Mouse (Mus musculus): ENCODE data around the gene Gadd45gip1.

Gene Gadd45gip1

DNA sequence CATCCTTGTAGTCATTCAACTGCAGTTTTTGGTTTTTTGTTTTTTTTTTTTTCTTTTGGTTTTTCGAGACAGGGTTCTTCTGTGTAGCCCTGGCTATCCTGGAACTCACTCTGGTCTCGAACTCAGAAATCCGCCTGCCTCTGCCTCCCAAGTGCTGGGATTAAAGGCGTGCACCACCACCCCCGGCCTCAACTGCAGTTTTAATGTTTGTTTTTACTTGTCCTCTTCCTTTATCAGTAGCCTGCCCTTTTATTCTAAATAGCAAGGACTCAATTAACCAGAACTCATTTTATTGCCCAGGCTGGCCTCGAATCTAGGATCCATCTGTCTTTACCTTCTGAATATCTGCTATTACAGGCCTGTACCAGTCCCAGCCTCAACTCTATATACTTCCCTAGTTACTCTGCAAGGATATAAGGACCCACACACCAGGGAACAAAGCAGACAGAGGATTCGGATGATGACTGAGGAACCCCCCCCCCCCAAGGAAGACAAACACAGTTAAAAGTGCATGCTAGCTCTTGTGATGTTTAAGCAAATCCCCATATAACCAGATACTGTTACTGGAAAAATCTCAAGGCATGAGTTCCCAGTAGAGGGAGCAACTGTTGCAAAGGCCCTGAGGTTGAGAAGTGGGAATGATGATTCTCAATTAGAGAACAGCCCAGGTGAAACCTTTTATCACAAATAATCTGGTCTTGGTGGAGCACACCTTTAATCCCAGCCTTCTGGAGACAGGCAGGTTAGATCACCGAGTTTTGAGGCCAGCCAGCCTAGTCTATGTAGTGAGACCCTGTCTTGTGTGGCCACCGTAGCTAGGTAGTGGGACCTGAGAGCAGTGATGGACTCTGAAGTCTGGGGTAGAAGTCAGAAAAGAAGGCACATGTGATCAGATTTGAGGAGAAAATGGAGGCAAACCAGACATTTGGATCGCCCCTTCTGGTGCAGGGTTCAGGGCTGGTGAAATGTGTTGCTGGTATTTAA is 1.7 kb downstream of the Gadd45gip1 start:
- peak; percentile 54 for DNase-seq

DNA sequence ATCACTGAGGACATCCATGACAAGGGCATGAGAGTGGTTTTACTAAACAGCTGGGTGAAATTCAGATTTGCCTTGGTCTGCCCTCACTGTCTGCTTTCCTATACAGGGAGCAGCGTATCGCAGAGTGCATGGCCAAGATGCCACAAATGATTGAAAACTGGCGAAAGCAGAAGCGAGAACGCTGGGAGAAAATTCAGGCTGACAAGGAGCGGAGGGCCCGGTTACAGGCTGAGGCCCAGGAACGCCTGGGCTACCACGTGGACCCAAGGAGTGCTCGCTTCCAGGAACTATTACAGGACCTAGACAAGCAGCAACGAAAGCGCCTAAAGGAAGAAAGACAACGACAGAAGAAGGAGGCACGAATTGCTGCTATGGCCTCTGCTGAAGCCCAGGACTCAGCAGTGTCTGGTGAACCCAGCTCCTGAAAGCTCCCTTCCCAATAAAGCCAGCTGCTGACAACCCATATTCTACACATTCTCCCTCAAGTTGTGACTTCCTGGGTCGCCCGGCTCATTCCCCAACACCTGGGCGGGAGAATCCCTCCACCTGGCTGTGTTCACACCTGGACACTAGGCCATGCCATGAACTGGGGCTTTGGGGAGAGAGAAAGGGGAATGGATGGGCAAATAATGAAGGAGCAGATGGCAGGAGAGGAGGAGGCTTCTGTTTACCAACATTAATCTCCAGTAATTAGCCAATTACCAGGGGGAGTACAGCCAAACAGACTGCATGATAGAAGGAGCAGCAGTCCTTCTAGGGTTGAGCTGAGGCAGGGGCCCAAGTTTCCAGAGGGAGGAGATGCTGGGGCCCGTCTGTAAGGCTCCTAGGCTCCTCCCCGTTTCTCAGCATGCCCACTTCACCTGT is 2.9 kb downstream of the Gadd45gip1 start:
- DNase-seq, result peak; percentile 56

DNA sequence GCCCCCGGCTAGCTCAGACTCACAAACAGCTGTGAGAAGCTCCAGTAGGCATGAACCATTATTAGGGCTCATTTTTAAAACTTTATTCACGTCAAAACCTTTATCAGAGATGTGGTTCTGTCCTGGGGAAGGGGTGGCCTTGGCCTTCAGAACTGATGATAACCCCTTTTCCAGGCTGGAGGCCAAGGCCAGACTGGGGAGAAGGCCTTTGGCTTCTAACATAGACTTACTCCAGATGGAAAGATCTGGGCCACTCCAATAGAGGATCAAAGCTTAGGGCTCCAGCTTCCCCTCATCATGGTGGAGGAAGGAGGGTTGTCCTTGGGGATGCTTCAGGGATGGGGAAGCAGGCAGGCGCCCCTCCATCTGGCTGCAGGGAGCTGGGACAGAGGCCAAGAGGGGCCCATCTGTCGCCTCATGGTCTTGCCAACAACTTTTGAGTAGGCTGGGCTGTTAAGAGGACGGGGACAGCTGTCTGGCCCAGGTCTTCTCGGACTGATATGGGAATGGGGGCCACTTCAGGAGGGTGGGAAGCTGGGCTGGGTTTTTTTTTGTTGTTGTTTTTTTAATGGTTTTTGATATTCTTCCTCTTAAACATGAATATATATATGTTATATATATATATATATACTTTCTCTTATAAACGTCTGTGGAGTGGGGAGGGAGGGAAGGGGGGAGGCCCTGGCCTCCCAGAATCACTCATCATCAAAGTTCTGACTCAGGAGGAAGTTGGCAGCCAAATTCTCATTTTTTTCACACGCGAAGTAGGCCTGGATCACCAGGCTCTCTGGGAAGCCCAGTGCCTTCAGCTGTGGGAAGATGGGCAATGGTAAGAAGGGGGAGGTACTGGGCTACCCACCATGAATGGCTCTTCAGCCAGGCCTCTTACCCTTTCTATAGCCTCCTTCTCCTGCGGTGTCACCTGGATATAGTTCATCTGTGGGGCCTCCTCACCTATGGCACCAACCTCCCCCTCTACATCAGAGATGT is 3.8 kb downstream of the Gadd45gip1 start:
- peak; percentile 87 for DNase-seq

DNA sequence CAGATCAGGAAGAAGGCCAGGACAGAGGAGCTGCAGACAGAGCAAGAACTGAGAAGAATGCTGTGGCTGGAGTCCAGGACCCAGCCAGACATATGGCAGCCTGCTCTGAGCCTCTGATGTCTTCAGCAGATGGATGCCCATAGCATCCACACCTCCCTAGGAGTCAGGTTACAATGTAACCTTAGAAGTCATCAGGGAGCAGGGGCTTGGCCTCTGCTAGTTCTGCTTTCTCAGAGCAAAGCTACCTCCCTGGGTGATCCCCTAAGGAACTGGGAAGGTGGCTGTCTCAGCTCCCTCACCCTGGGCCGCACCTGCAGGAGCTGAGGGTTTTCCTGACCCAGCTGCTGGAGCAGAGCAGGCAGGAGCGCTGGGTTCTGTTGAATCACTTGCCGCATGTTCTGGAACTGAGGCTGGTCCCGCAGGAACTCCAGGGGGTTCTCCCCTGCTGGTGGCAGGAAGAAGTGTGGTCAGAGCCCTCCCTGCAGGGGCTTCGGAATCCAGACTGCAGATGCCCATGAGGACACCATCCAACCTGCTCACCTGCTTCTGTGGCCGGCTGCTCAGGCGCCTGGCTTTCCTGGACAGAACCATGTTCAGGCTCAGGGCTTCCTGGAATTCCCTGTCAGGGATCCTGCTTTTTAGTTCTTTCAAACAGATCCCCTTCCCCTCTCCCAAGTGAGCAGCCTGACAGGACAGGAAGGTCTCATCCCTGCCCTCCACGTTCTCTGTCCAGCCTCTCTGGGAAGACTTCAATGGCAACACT is 6.0 kb downstream of the Gadd45gip1 start:
- DNase-seq, result peak; percentile 59

DNA sequence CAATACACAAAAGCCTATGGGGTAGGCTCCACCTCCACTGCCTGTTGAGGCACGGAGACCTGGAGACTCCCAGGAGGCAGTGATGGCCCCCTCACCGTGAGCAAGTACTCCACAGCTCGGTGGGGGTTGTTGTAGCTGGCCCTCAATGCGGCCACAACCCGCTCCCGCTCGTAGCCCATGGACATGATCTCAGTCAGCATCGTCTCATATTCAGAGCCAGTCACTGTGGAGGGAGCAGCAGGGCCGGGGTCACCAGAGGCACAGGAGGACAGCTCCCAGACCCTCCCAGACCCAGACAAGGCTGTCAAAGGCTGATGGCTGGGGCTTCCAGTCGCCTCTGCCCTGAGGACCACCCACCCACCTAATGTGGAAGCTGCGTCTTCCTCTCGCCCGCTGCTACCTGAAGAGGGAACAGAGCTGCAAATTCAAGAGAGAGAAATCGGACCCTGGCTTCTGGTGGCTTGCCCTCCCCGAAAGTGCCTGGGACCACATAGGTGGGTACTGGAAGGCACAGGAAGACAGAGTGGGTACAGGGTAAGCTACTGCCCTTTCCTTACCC is 6.7 kb downstream of the Gadd45gip1 start:
- DNase-seq, result no peak

DNA sequence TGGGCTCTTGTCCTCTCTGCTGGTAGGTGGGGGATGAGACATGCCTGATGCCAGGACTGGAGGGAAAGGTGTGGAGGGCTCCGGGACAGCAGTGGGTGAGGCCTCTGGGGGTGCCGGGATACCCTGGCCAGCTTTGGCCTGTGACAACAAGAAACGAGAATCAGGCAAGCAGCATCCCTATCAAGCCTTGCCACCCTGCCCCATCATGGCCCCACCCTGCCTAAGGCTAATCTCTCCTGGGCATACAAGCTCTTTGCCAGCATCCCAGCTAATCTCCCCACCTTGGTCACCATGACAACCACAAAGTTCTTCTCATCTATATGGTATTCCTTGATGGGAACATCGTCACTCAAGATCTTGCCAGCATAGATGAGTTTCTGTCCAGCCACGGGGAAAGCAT is 7.2 kb downstream of the Gadd45gip1 start:
- DNase-seq, result no peak

DNA sequence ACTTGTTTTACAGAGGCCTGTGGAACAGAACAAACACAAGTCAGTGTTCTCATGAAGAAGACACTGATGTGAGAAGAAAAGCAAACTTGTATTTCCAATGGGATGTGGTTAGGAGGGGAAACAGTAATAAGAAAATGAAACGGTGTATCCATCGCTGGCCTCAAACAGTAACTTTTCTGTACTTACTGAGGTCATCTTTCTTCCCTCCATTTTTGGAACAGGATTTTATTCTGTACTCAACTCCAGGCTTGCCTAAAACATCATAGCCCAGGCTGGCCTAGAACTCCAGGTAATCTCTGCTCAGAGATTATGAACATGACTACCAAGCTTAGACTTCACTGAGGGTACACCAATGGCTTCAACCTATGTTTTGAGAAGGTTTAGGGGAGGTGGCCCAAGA is 8.1 kb downstream of the Gadd45gip1 start:
- no peak for DNase-seq

DNA sequence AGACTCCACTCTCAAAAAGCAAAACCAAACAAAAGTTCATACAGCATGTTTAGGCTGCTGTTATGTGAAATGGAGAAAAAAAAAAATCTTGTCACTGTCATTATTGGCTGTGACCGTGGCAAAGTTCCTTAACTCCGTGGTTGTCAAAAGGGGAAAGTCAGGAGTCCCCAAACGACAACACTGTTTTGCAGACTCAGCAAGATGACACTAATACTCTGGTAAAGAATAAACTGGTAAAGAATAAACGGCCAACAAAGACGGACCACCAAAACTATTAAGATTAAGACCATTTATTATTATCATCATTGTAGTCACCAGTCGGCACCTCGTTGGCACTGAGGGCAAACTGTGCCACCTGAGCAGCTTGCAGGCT is 8.5 kb downstream of the Gadd45gip1 start:
- DNase-seq, result no peak

DNA sequence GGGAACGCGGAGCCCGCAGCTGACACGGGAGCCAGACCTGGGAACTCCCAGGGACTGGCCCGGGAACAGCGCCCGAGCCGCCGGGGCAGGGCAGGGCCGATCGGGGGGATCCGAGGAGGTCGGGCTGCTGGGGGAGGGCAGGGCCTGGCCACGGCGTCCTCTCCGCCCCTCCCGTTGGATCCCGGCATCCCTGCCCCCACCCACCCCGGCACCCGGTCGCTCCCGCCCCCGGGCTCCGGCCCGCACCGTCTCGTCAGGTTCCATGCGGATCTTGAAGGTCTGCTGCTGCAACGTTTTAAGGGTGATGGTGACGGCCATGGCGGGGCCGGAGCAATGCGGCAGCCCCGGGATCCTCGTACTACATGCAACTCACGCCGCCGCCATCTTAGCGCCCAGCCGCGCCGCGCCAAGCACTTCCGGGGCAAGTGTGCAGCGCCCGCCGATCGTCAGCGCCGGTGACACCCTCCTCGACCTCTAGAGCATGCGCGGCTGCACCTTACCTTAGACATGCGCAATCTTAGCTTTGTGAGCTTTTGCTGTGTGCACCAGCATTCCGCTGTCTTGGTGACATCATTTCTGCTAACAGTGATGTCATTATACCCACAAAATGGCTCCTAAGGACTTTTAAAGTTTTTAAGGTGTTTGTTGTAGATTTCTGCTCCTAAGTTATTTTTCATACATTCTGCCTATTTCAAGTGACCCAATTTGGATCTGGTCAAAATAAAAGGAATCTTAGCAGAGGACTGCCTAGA is 9.1 kb downstream of the Gadd45gip1 start, which contains the start of gene Rad23a:
Rad23a (minus strand) TSS at position 418 of the 752 bp plus-strand sequence.
- DNase-seq, result peak; percentile 91

DNA sequence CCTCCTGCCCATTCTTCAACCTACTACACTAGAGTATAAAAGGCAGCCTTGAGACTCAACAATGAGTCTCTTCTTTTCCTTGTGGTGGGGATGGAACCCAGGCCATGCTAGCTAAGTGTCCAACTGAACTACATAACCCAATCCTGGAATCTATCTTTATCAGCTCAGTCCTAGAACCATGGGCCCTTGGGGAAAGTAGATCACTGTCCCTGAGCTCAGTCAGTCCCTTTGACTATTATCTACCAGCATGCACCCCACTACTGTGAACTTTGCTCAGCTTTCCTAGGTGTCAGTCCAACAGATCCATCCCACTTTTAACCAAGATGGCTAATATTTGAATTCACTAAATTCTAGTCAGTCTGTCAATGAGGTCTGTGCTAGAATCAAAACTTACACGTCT is 10.2 kb downstream of the Gadd45gip1 start:
- DNase-seq, result no peak

DNA sequence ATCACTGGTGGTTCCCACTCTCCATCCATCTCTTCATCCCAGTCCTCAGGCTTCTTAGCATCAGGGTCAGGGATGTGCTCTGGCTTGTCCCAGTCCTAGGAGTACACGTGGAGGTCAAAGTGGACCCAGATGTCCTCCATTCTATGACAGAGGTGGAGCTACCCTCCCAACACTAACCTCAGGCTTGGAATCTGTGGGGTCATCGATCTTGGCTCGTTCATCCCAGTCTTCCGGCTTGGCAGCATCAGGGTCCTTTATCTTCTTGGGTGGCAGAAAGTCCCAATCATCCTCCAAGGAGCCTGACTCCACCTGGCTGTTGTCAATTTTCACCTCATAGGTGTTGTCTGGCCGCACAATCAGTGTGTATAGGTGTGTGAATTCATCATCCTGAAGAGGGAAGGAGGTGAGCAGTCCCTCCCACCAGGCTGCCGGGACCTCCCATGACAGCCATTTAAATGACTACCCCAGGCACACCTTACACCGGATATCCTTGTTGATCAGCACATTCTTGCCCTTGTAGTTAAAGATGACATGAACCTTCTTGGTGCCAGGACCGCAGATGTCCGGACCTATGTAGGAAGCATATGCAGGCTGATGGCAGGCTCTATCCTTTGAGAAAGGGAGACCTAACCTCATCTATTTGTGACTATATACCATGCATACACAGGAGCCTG is 13.2 kb downstream of the Gadd45gip1 start:
- DNase-seq, result no peak

DNA sequence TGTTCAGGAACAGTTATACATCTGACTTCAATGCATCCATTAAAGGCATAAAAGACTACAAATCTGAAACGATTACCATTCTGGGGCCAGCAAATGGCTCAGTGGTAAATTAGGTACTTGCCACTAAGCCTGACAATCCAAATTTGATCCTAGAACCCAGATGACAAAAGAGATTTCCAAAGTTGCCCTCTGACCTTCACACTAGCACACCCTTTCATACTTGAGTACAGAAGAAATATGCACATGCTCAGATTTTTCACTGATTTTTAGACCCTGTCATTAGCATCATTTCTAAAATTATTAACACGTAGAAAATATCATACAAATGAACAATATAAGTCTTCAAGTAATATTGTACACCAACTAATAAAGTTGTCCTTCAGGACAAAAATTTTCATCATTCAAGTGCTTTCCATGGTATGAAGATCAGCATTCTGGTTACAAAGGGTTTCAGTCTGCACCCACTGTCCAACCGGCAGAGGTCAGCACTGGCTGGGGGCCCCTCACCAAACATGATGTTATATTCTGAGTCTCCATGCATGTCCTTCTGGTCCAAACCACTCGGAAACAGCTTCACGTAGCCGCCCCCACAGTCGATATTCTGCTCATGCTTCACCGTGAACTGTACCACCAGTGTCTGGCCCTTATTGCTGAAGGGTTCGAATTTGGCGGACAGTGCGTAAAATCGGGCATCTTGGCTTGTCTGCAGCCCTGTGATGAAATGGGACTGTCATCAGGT is 14.2 kb downstream of the Gadd45gip1 start:
- peak; percentile 67 for DNase-seq

DNA sequence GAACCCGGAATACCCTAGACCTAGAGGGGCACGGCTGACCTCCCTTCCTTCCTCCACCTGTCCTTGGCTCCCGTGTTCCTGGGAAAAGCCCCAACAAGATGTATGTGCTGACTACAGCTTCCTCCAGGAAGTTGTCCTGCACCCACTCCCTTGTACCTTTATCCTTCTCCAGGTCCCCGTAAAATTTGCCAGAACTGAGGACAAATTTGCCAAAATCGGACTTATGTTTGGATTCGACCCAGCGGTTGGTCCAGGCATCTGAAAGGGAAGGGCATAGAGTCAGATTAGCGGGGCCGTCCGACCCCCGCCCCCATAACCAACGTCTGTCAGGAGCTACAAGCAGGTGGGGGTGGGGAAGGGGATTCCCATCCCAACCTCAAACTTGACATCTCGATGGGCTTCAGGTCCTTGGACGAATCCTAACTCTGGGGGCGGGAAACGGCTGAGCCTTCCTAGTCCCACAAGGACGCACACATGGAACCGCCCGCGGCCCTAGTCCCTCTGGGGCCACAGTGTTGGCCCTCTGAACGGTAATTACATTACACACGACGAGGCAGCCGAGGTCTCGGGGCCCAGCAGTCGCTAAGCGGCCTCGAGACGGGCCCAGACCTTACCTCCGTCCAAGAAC is 14.9 kb downstream of the Gadd45gip1 start:
- DNase-seq, result peak; percentile 73

DNA sequence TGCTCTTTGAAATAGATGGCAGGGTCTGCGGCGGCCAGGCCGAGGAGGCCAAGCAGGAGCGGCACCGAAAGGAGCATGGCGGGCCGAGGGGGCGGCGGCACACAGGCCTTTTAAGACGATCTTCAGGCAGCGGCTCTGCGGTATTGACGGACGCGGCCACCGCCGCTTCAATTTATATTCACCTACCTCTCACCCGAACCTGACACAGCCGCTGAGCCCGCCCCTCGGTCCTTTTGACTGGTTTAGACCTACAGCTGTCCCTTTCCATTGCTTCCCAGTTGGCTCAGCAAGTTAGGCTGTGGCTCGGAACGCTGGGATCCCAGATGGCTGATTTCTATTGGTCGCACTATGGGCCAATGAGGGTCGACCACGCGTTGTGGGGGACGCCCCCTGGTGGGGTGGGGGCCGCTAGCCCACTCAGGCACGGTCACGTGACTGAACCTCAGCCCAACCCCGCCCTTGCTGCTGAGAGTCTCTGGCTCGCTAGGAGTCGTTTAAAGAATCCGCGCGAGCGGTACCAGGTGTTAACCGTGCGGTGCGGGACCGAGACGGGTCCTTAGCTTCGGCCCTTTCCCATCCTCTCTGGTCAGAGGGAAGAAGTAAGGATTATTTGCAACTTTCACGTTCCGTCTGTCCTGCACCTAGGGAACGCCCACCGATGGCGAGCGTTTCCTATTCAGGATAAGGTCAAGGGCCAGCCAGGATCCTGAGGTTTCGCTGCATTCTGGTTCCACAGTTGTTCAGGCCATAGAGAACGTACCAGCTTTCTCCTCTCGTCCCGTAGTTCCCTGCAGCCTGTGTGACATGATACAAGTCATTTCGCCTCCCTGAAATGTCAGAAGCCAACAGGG is 15.6 kb downstream of the Gadd45gip1 start, which contains the start of gene Calr:
Calr (minus strand) TSS at position 213 of the 851 bp plus-strand sequence.
- DNase-seq, result peak; percentile 100

DNA sequence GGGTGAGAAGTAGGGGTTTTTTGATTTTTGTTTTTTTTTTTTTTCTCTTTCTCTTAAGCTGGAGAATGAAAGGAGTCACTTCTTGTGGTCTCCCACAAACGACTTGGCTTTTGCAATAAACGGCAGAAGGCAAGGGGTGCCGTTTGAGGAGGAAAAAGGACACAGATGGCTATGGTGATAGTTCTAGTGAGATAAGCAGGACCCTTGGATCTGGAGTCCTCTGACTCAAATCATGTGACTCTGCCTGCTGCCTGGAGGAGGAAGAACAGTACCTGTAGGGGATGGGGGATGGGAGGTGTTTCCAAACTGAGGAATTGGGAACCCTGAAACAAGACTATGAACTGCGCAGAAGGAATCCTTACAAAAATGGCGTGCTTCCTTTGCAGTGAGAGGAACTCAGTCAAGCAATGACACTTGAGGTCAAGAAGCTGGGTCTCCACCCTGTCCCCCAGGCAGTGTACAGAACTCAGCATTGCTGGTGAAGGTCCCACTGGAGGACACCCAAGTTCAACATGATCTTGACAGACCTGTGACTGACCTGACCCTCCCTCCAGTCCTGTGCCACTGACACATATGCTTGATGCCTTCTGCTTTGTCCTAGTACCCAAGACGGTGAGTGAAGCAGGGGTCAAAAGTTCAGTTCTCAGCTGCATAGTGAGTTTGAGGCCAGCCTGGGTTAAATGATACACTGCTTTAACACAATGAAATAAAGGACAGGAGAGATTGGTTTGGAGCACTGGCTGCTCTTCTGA is 16.5 kb downstream of the Gadd45gip1 start:
- peak; percentile 66 for DNase-seq

DNA sequence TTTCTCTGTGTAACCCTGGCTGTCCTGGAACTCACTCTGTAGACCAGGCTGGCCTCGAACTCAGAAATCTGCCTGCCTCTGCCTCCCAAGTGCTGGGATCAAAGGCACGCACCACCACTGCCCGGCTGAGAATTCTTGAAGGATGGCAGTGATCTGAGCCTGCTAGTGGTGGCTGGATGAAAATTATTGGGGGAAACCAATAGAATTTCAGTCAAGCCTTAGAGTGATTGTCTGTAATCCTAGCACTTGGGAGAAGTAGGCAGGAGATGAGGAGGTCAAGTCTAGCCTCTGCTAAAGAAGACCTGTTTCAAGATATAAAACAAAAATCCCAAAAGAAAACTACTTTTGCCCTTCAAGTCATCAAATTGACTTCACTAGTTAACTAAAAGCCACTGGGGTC is 25.1 kb downstream of the Gadd45gip1 start:
- no peak for DNase-seq
